Comparison of ENCODE assay signal across 8 mouse cellular contexts in the genomic region with DNA sequence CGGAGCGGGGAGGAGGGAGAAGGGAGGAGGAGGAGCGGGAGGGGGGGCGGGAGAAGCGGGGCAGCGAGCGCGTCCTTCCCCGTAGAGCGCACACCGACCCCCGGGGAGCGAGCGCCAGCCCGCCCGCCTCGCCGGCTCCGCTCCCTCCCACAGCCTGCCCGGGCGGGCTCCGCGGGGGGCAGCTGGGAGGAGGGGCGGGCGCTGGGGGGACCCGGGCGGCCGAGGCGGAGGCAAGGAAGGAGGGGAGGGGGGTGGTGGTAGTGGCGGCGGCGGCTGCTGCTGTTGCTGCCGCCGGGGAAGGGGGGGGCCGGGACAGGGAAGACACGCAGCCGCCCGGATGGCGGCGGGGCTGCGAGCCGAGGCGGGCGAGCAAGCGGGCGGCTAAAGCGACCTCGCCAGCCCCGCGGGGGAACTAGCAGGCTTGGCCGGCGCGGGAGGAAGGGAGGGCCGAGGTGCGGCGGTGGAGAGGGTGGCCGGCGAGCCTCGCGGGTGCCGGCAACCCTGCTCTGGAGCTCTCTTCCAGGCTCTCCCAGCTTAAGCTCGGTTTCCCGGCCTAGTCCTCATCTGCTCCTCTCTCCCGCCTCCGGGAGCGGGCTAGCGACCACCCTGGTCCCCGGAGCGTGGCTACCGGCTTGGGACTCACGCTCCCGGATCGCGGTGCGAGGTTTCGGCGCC. TPM values are rescaled to one million over a fixed set of nuclear protein-coding genes. Genes with fewer than 3 reads are reported as not detected.
DNase-seq lines count a peak whose midpoint lies in the region; ATAC-seq lines count a peak whose summit lies in the region.

No protein-coding gene starts in this region.

- peak; percentile 25 to 48 for DNase-seq in CD8-positive naive resting alpha-beta T cell, adult 2 months (ENCODE audit: low read depth in 2 of 2, low spot score in 2 of 2)
- peak; percentile 87 for DNase-seq in adrenal gland, postnatal 10 days
- peak; percentile 91 for DNase-seq in embryonic facial prominence, embryonic 14.5 days (ENCODE audit: low spot score)
- DNase-seq in kidney, postnatal 10 days = peak; percentile 91
- peak; percentile 69 for DNase-seq in lung, postnatal 25 days (ENCODE audit: low spot score)
- DNase-seq in retina, postnatal 1 day = peak; percentile 89
- DNase-seq in urinary bladder, postnatal 4 days (ENCODE audit: low spot score in 2 of 2) = peak; percentile 77 to 79

- H3K9ac ChIP-seq in embryonic facial prominence, embryonic 14.5 days (ENCODE audit: low read depth, low read length) = peak overlapping the region; percentile 100
- H3K9ac ChIP-seq in heart, embryonic 15.5 days = peak overlapping the region; percentile 100

- peaks cover 9% of the 10 kb centered on the region for H3K4me1 ChIP-seq in embryonic facial prominence, embryonic 14.5 days (ENCODE audit: control insufficient read depth, insufficient read depth, low read length)
- peaks cover 24% of the 10 kb centered on the region for H3K4me1 ChIP-seq in heart, embryonic 15.5 days (replicated peaks)

- peak; percentile 61 for ATAC-seq in embryonic facial prominence, embryonic 14.5 days (ENCODE audit: low read depth)
- peak; percentile 68 for ATAC-seq in heart, embryonic 15.5 days (replicated peaks; ENCODE audit: insufficient number of reproducible peaks, insufficient read depth, low FRiP score, low read depth)

- H3K9me3 ChIP-seq in embryonic facial prominence, embryonic 14.5 days (ENCODE audit: control insufficient read depth, low read length) = no peaks in the 10 kb centered on the region
- no peaks in the 10 kb centered on the region for H3K9me3 ChIP-seq in heart, embryonic 15.5 days (replicated peaks)

- 0% methylated on average over 15 of the region's 77 CpGs for WGBS in embryonic facial prominence, embryonic 14.5 days
- under 1% methylated on average over 40 of the region's 77 CpGs for WGBS in heart, embryonic 15.5 days

- H3K36me3 ChIP-seq in embryonic facial prominence, embryonic 14.5 days (ENCODE audit: control insufficient read depth, insufficient read depth, low read length) = peaks cover 29% of the 10 kb centered on the region
- peaks cover 23% of the 10 kb centered on the region for H3K36me3 ChIP-seq in heart, embryonic 15.5 days

- H3K27me3 ChIP-seq in embryonic facial prominence, embryonic 14.5 days (replicated peaks; ENCODE audit: control insufficient read depth, insufficient read depth, low read length) = no peaks in the 10 kb centered on the region
- no peaks in the 10 kb centered on the region for H3K27me3 ChIP-seq in heart, embryonic 15.5 days

- peak overlapping the region; percentile 98 for H3K27ac ChIP-seq in embryonic facial prominence, embryonic 14.5 days (replicated peaks; ENCODE audit: low read depth, low read length)
- H3K27ac ChIP-seq in heart, embryonic 15.5 days = peak overlapping the region; percentile 100

- H3K4me3 ChIP-seq in embryonic facial prominence, embryonic 14.5 days (ENCODE audit: low read depth, low read length) = peak overlapping the region; percentile 86
- peak overlapping the region; percentile 99 for H3K4me3 ChIP-seq in heart, embryonic 15.5 days

- H3K4me2 ChIP-seq in embryonic facial prominence, embryonic 14.5 days (ENCODE audit: low read depth, low read length) = peak overlapping the region; percentile 64
- H3K4me2 ChIP-seq in heart, embryonic 15.5 days = peak overlapping the region; percentile 95

RNA-seq across cellular contexts. Expression of a gene that starts 1.5 kb away (rescaled TPM):
- 100 to 1,000 TPM in 1 of 2 experiments, 10 to 100 TPM in 1; 96.3 to 100 TPM for total RNA-seq in adrenal gland, postnatal 10 days (2021)
- 73.3 and 83.9 TPM in 2 replicates for polyA plus RNA-seq in embryonic facial prominence, embryonic 14.5 days (2014; fragmentation: Nextera tagmentation; extraction: Ambion mirVana)
- 51.0 and 60.2 TPM in 2 replicates for polyA plus RNA-seq in heart, embryonic 15.5 days (2015; fragmentation: Nextera tagmentation; extraction: Ambion mirVana)

RNA-seq across cellular contexts. Expression of a gene that starts 21.6 kb away (rescaled TPM):
- 10 to 100 TPM; 47.2 to 51.3 TPM for total RNA-seq in adrenal gland, postnatal 10 days (2021)
- 19.5 and 20.8 TPM in 2 replicates for polyA plus RNA-seq in embryonic facial prominence, embryonic 14.5 days (2014; fragmentation: Nextera tagmentation; extraction: Ambion mirVana)
- polyA plus RNA-seq in heart, embryonic 15.5 days (2015; fragmentation: Nextera tagmentation; extraction: Ambion mirVana) = 6.8 and 8.9 TPM in 2 replicates

RNA-seq across cellular contexts. Expression of a gene that starts 33.3 kb away (rescaled TPM):
- total RNA-seq in adrenal gland, postnatal 10 days (2021) = 10 to 100 TPM; 36.6 to 41.1 TPM
- 49.8 and 55.9 TPM in 2 replicates for polyA plus RNA-seq in embryonic facial prominence, embryonic 14.5 days (2014; fragmentation: Nextera tagmentation; extraction: Ambion mirVana)
- 36.4 and 43.1 TPM in 2 replicates for polyA plus RNA-seq in heart, embryonic 15.5 days (2015; fragmentation: Nextera tagmentation; extraction: Ambion mirVana)

RNA-seq across cellular contexts. Expression of a gene that starts 48.0 kb away (rescaled TPM):
- total RNA-seq in adrenal gland, postnatal 10 days (2021) = 10 to 100 TPM; 26.6 to 64.2 TPM
- polyA plus RNA-seq in embryonic facial prominence, embryonic 14.5 days (2014; fragmentation: Nextera tagmentation; extraction: Ambion mirVana) = 6.0 and 6.8 TPM in 2 replicates
- polyA plus RNA-seq in heart, embryonic 15.5 days (2015; fragmentation: Nextera tagmentation; extraction: Ambion mirVana) = 20.2 and 31.9 TPM in 2 replicates

RNA-seq across cellular contexts. Expression of a gene that starts 49.5 kb away (rescaled TPM):
- total RNA-seq in adrenal gland, postnatal 10 days (2021) = 1 to 10 TPM; 1.1 to 2.6 TPM
- polyA plus RNA-seq in embryonic facial prominence, embryonic 14.5 days (2014; fragmentation: Nextera tagmentation; extraction: Ambion mirVana) = 0.25 and 0.33 TPM in 2 replicates
- 0.05 and 0.06 TPM in 2 replicates for polyA plus RNA-seq in heart, embryonic 15.5 days (2015; fragmentation: Nextera tagmentation; extraction: Ambion mirVana)

Comparison
In these comparisons a context has a peak if more than half of its experiments do, and no peak if none do; other contexts are left out.
1. Peak in every context shown above with its lines: DNase-seq, ATAC-seq, H3K4me3 ChIP-seq and H3K27ac ChIP-seq.
2. DNase-seq: peak in every context shown above with its lines; median percentile 91 in embryonic facial prominence, embryonic 14.5 days; 91 in kidney, postnatal 10 days; 89 in retina, postnatal 1 day; 87 in adrenal gland, postnatal 10 days; 78 in urinary bladder, postnatal 4 days; 69 in lung, postnatal 25 days; 36 in CD8-positive naive resting alpha-beta T cell, adult 2 months.